Mouse (Mus musculus): ENCODE results near the gene Mrpl49. TPM values are rescaled to one million over a fixed set of nuclear protein-coding genes. Genes with fewer than 3 reads are reported as not detected.
A peak's percentile ranks its signal among the peaks of the same experiment; 100 is the strongest.

Mrpl49 gene
- polyA plus RNA-seq (2015; fragmentation: Nextera tagmentation; extraction: Ambion mirVana) = 60.1 and 66.9 TPM in 2 replicates

DNA sequence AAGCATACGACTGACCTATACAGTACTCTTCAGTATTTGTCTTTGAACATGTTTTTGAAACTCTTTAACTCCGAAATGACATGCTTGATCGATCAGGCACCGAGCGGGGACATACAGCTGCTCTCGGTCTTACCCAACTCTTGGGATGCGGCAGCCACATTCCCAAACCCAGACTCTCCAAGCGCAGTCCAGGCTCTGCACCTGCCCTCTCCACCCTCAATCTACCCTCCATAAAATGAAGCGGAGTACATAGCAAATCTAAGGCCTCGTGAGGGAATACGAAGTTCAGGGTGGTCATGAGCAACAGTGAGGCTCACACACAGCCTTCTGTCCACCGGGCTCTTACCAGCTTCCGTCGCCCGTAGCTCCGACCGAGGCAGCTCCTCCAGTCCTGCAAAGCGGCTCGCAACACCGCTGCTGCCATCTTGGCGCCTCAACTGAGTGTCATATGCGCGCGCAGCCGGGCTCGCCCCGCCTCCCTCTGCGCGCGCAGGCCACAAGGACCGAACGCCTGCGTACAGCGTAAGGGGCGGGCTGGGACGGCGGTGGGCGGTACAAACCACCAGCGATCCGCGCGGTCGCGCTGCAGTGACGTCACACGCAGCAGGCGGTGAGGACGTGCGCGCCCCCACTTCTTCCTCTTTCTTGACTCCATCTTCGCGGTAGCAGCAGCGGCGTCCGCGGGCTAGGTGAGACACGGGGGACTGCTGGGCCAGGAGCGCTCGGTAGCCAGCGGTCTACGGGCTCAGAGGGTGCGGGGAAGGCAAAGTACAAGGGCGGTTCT, at the start of gene Mrpl49, which contains the start of gene Fau:
Gene Mrpl49 (minus strand): TSS at position 473 of the 784 bp plus-strand sequence.
Gene Fau (plus strand): TSS at position 532 of the 784 bp plus-strand sequence.
- Histone ChIP-seq H3K27me3 (replicated peaks) (no peaks in the 10 kb centered on the region), H3K36me3 (peaks cover 42% of the 10 kb centered on the region), H3K4me2 (peak within 1 kb of the TSS; percentile 83), H3K9ac (replicated peaks) (peak within 1 kb of the TSS; percentile 91), H3K4me1 (peaks cover 49% of the 10 kb centered on the region), H3K9me3 (replicated peaks) (no peaks in the 10 kb centered on the region), H3K27ac (replicated peaks) (peak within 1 kb of the TSS; percentile 87), H3K4me3 (replicated peaks) (peak within 1 kb of the TSS; percentile 91)
- ATAC-seq (ENCODE audit: low FRiP score) = peak; percentile 90
- under 1% methylated on average over 57 of the region's 63 CpGs for WGBS

DNA sequence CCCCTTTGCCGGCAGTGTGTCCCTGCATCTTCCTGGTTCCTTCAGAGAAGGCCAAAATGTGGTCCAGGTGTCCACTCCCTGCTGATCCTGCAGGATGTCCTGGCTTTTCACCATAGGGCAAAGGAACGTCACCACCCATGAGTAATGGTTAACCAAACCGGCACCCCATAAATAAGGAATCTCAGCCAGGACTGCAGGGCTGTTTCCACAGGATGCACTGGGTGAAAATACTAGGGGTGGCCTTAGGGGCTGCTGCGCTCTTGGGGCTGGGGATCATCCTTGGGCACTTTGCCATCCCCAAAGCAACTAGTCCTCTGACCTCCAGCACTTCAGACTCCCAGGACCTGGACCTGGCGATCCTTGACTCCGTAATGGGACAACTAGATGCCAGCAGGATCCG, 48.0 kb upstream of the Mrpl49 start, which contains the start of gene Naaladl1:
Gene Naaladl1 (plus strand): TSS at position 197 of the 400 bp plus-strand sequence.
- Histone ChIP-seq H3K4me2 (no peak within 1 kb of the TSS), H3K9ac (replicated peaks) (no peak within 1 kb of the TSS), H3K4me3 (replicated peaks) (no peak within 1 kb of the TSS), H3K27ac (replicated peaks) (no peak within 1 kb of the TSS), H3K27me3 (replicated peaks) (no peaks in the 10 kb centered on the region), H3K4me1 (no peaks in the 10 kb centered on the region), H3K36me3 (no peaks in the 10 kb centered on the region), H3K9me3 (replicated peaks) (no peaks in the 10 kb centered on the region)
- no peak for ATAC-seq (ENCODE audit: low FRiP score)
- WGBS = 88% methylated on average over 7 of the region's 7 CpGs

DNA sequence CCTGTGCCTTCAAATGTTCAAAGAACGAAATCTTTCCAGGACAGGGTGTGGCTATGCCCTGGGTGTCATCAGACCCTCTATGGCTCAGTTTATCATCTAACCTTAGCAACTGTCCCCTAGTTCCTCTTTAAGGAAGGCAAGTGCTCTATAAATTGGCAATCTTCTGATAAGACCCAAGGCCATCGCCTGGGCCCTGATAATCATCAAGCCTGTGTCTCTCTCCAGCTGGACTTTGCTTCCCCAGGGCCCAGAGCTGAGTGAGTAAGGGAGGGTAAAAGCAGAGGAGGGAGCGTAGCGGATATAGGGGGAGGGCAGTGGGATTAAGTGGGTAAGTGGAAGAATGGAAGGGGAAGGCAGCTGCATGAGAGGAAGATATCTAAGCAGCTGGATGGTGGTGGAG, 46.9 kb upstream of the Mrpl49 start:
- Histone ChIP-seq H3K4me3 (replicated peaks) (no peak overlapping the region), H3K9me3 (replicated peaks) (no peaks in the 10 kb centered on the region), H3K9ac (replicated peaks) (no peak overlapping the region), H3K4me2 (no peak overlapping the region), H3K36me3 (no peaks in the 10 kb centered on the region), H3K27me3 (replicated peaks) (no peaks in the 10 kb centered on the region), H3K4me1 (no peaks in the 10 kb centered on the region), H3K27ac (replicated peaks) (no peak overlapping the region)
- no peak for ATAC-seq (ENCODE audit: low FRiP score)
- WGBS = 89% methylated on average over 4 of the region's 4 CpGs

DNA sequence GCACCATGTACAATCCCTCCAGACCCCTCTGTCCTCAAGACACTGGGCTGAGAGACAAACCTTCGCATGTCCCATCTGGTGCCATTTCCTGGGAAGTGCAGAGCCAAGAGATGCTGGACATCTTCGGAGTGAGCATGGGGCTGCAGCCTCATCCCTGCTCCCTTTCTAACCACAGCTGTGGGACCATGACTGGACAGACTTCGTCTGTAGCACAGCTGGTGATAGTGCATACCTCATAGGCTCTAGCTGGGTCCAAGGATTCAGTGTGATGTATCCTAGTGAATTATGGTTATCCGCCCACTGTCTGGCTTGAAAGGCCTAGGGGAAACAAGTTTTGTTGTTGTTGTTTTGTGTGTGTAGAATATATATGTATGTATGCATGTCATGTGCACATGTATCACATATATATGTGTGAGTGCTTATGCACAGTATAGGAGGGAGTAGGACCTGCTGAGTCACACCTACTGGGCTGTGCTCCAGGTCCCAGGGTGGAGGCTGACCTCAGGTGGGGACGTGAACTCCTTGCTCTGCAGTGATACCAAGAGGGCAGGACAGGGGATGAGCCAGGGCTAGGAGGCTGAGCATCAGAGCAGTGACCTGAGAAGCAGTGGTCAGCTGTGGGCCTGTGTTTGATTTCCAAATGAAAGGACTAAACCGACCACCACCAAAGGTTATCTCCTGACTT, 44.7 kb upstream of the Mrpl49 start:
- WGBS = 86% methylated on average over 6 of the region's 6 CpGs
- H3K27ac ChIP-seq (replicated peaks) = no peak overlapping the region
- H3K4me2 ChIP-seq = no peak overlapping the region
- no peak overlapping the region for H3K4me3 ChIP-seq (replicated peaks)
- H3K27me3 ChIP-seq (replicated peaks) = no peaks in the 10 kb centered on the region
- ATAC-seq (ENCODE audit: low FRiP score) = no peak
- H3K9me3 ChIP-seq (replicated peaks) = no peaks in the 10 kb centered on the region
- H3K4me1 ChIP-seq = no peaks in the 10 kb centered on the region
- H3K36me3 ChIP-seq = no peaks in the 10 kb centered on the region
- H3K9ac ChIP-seq (replicated peaks) = no peak overlapping the region

DNA sequence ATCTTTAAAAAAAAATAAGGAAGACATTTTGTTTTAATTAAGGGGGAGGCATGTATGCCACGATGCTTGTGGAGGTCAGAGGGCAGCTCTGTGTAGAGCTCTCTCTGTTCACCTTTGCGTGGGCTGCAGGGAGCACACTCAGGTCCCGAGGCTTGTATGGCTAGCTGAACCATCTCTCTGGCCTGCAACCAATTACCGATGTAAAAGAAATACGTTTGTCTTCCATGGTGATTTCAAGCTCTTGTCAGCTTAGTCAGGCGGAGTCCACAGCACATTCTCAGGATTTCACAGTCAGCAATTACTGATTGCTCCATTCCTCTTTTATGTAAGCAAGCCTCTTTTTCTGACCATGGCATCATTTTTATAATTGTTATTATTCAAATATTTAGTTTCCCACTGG, 43.6 kb upstream of the Mrpl49 start:
- Histone ChIP-seq H3K9ac (replicated peaks) (no peak overlapping the region), H3K36me3 (no peaks in the 10 kb centered on the region), H3K27me3 (replicated peaks) (no peaks in the 10 kb centered on the region), H3K4me3 (replicated peaks) (no peak overlapping the region), H3K27ac (replicated peaks) (no peak overlapping the region), H3K9me3 (replicated peaks) (no peaks in the 10 kb centered on the region), H3K4me1 (no peaks in the 10 kb centered on the region), H3K4me2 (no peak overlapping the region)
- ATAC-seq (ENCODE audit: low FRiP score) = no peak
- WGBS = 58% methylated on average over 6 of the region's 6 CpGs

DNA sequence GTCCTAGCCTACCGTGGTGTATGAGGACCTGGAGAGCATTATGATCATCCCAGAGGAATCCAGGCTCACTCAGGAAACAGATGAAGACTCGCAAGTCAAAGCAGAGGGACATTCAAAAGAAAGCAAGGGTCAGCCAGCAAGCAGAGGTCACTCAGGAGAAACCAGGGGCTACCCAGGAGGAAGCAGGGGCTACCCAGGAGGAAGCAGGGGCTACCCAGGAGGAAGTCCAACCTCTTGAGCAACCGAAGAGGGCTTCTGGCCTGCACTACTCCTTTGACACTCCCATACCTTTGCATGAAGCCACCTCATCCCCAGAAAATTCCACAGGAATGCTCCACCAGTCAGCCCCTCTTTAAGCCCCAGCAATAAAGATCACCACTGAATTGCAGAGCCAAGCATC, 40.3 kb upstream of the Mrpl49 start:
- Histone ChIP-seq H3K36me3 (no peaks in the 10 kb centered on the region), H3K9ac (replicated peaks) (no peak overlapping the region), H3K9me3 (replicated peaks) (no peaks in the 10 kb centered on the region), H3K4me1 (no peaks in the 10 kb centered on the region), H3K4me3 (replicated peaks) (no peak overlapping the region), H3K27ac (replicated peaks) (no peak overlapping the region), H3K27me3 (replicated peaks) (no peaks in the 10 kb centered on the region), H3K4me2 (no peak overlapping the region)
- 84% methylated on average over 3 of the region's 3 CpGs for WGBS
- ATAC-seq (ENCODE audit: low FRiP score) = no peak

DNA sequence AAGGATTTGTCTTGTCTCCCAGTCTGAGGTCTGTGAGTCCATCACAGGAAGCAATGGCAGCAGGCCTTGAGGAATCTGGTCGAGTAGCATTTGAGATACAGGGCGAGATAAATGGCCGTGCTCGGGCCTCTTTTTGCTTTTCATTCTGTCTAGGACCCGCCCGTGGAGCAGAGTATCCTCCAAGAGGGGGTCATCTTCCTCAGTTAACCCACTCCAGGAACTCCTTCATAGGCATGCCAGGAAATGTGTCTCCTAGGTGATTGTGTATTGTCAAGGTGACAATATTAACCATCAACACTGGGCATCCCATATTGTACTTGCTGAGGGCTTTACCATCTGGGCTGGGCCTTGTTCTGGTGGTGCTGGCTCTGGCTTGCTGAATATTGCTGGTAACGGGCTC, 36.5 kb upstream of the Mrpl49 start, which contains the start of gene AC131692.1:
Gene AC131692.1 (plus strand): TSS at position 301 of the 400 bp plus-strand sequence.
- Histone ChIP-seq H3K4me1 (no peaks in the 10 kb centered on the region), H3K9me3 (replicated peaks) (no peaks in the 10 kb centered on the region), H3K4me3 (replicated peaks) (no peak within 1 kb of the TSS), H3K9ac (replicated peaks) (no peak within 1 kb of the TSS), H3K4me2 (no peak within 1 kb of the TSS), H3K36me3 (0 out of 2 replicates have a peak, but pooled peaks cover 3% of the 10 kb centered on the region), H3K27me3 (replicated peaks) (no peaks in the 10 kb centered on the region), H3K27ac (replicated peaks) (no peak within 1 kb of the TSS)
- WGBS = 92% methylated on average over 7 of the region's 7 CpGs
- no peak for ATAC-seq (ENCODE audit: low FRiP score)

DNA sequence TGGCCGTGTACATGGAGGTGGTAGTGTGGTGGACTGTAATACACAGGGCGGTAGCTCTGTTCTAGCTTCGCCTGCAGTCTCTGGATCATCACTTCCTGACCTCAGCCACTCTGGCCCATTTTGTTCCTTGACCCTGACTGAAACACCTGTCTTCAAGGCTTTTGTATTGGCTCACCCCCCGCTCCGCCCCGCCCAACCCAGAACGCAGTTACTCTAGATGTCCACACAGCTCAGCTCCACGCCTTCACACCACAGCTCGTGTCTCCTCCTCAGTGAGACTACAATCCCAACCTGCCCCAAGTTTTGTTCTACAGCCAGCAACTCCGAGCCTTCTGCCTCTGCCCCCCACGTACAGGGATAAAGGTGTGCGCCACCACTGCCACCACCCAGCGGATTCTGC, 31.3 kb upstream of the Mrpl49 start:
- WGBS = 94% methylated on average over 13 of the region's 13 CpGs
- no peak for ATAC-seq (ENCODE audit: low FRiP score)
- Histone ChIP-seq H3K4me3 (replicated peaks) (no peak overlapping the region), H3K27me3 (replicated peaks) (no peaks in the 10 kb centered on the region), H3K4me1 (peaks cover 15% of the 10 kb centered on the region), H3K27ac (replicated peaks) (no peak overlapping the region), H3K9ac (replicated peaks) (no peak overlapping the region), H3K4me2 (no peak overlapping the region), H3K9me3 (replicated peaks) (no peaks in the 10 kb centered on the region), H3K36me3 (0 out of 2 replicates have a peak, but pooled peaks cover 3% of the 10 kb centered on the region)

DNA sequence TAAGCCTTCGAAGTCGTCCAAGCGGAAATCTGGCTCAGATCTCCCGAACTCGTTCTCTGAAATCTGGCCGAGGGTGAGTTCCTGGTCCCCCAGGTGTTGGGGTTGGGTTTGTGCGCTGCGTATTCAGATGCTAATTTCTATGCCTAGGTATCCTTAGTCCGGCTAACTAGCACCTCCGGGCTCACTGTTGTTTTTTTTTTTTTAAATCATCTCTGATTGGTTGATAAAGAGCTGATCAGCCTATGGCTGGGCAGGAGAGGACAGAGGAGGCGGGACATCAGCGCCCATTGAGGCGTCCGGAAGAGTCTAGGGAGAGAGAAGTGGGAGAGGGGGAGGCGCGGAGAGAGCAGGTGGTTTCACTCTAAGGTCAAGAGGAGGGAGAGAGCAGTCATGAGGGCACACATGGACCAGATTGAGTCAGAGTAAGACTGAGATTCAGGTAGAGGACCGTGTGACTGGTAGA, 27.9 kb upstream of the Mrpl49 start:
- ATAC-seq (ENCODE audit: low FRiP score) = peak; percentile 36; the same call in 1 of the 2 replicates
- Histone ChIP-seq H3K4me3 (replicated peaks) (peak overlapping the region; percentile 67), H3K9me3 (replicated peaks) (no peaks in the 10 kb centered on the region), H3K36me3 (peaks cover 26% of the 10 kb centered on the region), H3K9ac (replicated peaks) (no peak overlapping the region), H3K4me2 (peak overlapping the region; percentile 94), H3K27ac (replicated peaks) (no peak overlapping the region), H3K27me3 (replicated peaks) (no peaks in the 10 kb centered on the region), H3K4me1 (peaks cover 30% of the 10 kb centered on the region)
- under 1% methylated on average over 17 of the region's 17 CpGs for WGBS

DNA sequence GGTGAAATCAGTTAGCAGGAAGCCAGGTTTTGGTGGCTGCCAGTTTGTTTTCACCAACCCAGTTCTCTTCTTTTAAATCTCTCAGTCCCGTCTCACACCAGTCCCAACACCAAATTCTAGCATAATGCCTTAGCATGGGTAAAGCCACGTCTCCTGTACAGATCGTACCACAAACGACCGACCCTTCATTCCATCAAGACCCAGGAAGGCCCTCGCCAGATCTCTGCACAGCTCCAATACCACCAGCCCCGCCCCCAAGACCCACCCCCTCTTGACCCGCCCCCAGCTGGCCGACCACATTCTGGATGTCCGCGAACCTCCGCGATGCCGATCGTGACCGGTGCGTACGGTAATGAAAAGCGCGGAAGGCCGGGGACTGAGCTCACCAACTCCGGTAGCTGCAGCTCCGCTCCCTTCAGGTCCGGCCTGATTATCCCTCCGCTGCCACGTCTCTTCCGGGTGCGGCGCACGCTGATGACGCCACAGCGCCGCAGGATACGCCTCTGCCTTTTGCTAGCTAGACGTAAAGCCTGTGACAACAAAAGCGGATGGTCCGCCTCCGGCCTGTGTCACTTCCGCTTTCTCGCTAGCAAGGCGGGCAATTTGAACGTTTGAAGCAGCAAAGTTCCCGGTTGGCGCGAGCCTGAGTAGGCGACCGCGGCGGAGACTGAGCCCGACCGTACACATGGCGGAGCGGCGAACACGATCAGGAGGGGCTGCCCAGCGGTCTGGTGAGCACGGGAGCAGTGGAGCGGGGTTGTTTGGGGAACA, 27.1 kb upstream of the Mrpl49 start, which contains the start of the genes Zfpl1 and Cdca5:
Gene Zfpl1 (minus strand): TSS at position 479 of the 771 bp plus-strand sequence.
Gene Cdca5 (plus strand): TSS at position 506 of the 771 bp plus-strand sequence.
- peaks cover 30% of the 10 kb centered on the region for H3K4me1 ChIP-seq

DNA sequence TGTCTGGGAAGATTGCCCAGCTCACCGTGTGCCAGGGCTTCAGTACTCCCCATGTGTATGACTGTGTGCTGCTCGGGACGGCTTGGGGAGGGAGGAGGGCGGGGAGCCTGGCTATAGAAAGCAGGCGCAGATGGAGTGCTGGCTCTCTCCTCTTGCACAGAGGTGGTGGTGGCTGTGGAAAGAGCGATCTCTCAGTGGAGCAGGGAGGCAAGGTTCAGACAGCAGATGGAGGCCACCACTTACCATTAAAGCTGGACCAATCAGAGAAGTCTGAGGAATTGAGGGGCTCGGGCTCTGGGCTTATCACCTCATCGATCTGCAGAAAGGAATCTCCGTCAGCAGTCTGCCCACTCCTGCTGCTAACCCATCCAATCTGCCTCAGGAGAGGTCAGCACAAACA, 24.6 kb upstream of the Mrpl49 start, which contains the start of gene Gm28374:
Gene Gm28374 (minus strand): TSS at position 101 of the 400 bp plus-strand sequence.
- no peak for ATAC-seq (ENCODE audit: low FRiP score)
- Histone ChIP-seq H3K9me3 (replicated peaks) (no peaks in the 10 kb centered on the region), H3K9ac (replicated peaks) (no peak within 1 kb of the TSS), H3K4me1 (peaks cover 37% of the 10 kb centered on the region), H3K36me3 (peaks cover 35% of the 10 kb centered on the region), H3K4me2 (no peak within 1 kb of the TSS), H3K27me3 (replicated peaks) (no peaks in the 10 kb centered on the region), H3K4me3 (replicated peaks) (no peak within 1 kb of the TSS), H3K27ac (replicated peaks) (no peak within 1 kb of the TSS)
- 92% methylated on average over 9 of the region's 9 CpGs for WGBS

More for the DNA sequence above, 27.1 kb upstream of the Mrpl49 start, which contains the start of the genes Zfpl1 and Cdca5:
- H3K9me3 ChIP-seq (replicated peaks) = no peaks in the 10 kb centered on the region
- peak within 1 kb of the TSS; percentile 65 for H3K9ac ChIP-seq (replicated peaks)
- ATAC-seq (ENCODE audit: low FRiP score) = peak; percentile 91
- WGBS = under 1% methylated on average over 58 of the region's 58 CpGs
- H3K4me3 ChIP-seq (replicated peaks) = peak within 1 kb of the TSS; percentile 67
- peak within 1 kb of the TSS; percentile 71 for H3K27ac ChIP-seq (replicated peaks)
- H3K27me3 ChIP-seq (replicated peaks) = no peaks in the 10 kb centered on the region
- peak within 1 kb of the TSS; percentile 94 for H3K4me2 ChIP-seq
- H3K36me3 ChIP-seq = peaks cover 34% of the 10 kb centered on the region

All from neural tube, embryonic 15.5 days (tissue).